Mouse (Mus musculus): ENCODE measurements around the gene Sag.

- TF ChIP-seq CTCF (IDR thresholded peaks at IDR 0.05) = no peak
- TF ChIP-seq EP300 (IDR thresholded peaks at IDR 0.05) = no peak
Measured at GRCm38 (mm10) chr1:87803576-87803975, at the start of gene Sag.

Measured in lung, postnatal 0 days (tissue).